Mouse (Mus musculus): ENCODE results near the gene Klhl11. TPM values are rescaled to one million over a fixed set of nuclear protein-coding genes. Genes with fewer than 3 reads are reported as not detected.
A peak's percentile ranks its signal among the peaks of the same experiment; 100 is the strongest.

Gene Klhl11
- polyA plus RNA-seq, 1 experiment from 2014 or later, result 10.2 TPM

- no peak overlapping the region for H3K27ac ChIP-seq (replicated peaks)
- H3K27me3 ChIP-seq, result no peaks in the 10 kb centered on the region
- H3K4me1 ChIP-seq (replicated peaks), result 0 out of 2 replicates have a peak, but pooled peaks cover 6% of the 10 kb centered on the region
- H3K9me3 ChIP-seq, result no peaks in the 10 kb centered on the region
- H3K4me3 ChIP-seq, result no peak overlapping the region
- ATAC-seq (ENCODE audit: low read depth), result no peak
- WGBS, result 89% methylated on average over 3 of the region's 3 CpGs
- no peak overlapping the region for H3K4me2 ChIP-seq
- H3K9ac ChIP-seq, result no peak overlapping the region
- H3K36me3 ChIP-seq, result peaks cover 30% of the 10 kb centered on the region
Observed at GRCm38 (mm10) chr11:100426820-100427219, 45.7 kb downstream of the Klhl11 start.

- Histone ChIP-seq H3K9ac (no peak overlapping the region), H3K27me3 (no peaks in the 10 kb centered on the region), H3K4me3 (no peak overlapping the region), H3K9me3 (no peaks in the 10 kb centered on the region), H3K4me1 (replicated peaks) (0 out of 2 replicates have a peak, but pooled peaks cover 6% of the 10 kb centered on the region), H3K36me3 (peaks cover 21% of the 10 kb centered on the region), H3K4me2 (no peak overlapping the region), H3K27ac (replicated peaks) (no peak overlapping the region)
- 31% methylated on average over 7 of the region's 7 CpGs for WGBS
- no peak for ATAC-seq (ENCODE audit: low read depth)
Observed at GRCm38 (mm10) chr11:100425851-100426250, 46.7 kb downstream of the Klhl11 start.

- WGBS, result 90% methylated on average over 7 of the region's 7 CpGs
- H3K9ac ChIP-seq, result no peak overlapping the region
- H3K4me1 ChIP-seq (replicated peaks), result 0 out of 2 replicates have a peak, but pooled peaks cover 3% of the 10 kb centered on the region
- no peak overlapping the region for H3K4me3 ChIP-seq
- ATAC-seq (ENCODE audit: low read depth), result no peak
- H3K4me2 ChIP-seq, result no peak overlapping the region
- H3K27ac ChIP-seq (replicated peaks), result no peak overlapping the region
- no peaks in the 10 kb centered on the region for H3K27me3 ChIP-seq
- peaks cover 5% of the 10 kb centered on the region; the same call in 1 of the 2 replicates for H3K36me3 ChIP-seq
- H3K9me3 ChIP-seq, result no peaks in the 10 kb centered on the region
Observed at GRCm38 (mm10) chr11:100423836-100424235, 48.7 kb downstream of the Klhl11 start.

- H3K9ac ChIP-seq, result no peak overlapping the region
- no peaks in the 10 kb centered on the region for H3K4me1 ChIP-seq (replicated peaks)
- no peak overlapping the region for H3K4me2 ChIP-seq
- H3K9me3 ChIP-seq, result no peaks in the 10 kb centered on the region
- 55% methylated on average over 8 of the region's 8 CpGs for WGBS
- H3K4me3 ChIP-seq, result no peak overlapping the region
- H3K36me3 ChIP-seq, result 0 out of 2 replicates have a peak, but pooled peaks cover 3% of the 10 kb centered on the region
- no peak overlapping the region for H3K27ac ChIP-seq (replicated peaks)
- H3K27me3 ChIP-seq, result peaks cover 5% of the 10 kb centered on the region
- ATAC-seq (ENCODE audit: low read depth), result no peak
Observed at GRCm38 (mm10) chr11:100421537-100421936, 51.0 kb downstream of the Klhl11 start.

- Histone ChIP-seq H3K9ac (peak within 1 kb of the TSS; percentile 79), H3K27me3 (peaks cover 32% of the 10 kb centered on the region), H3K4me2 (peak within 1 kb of the TSS; percentile 65), H3K27ac (replicated peaks) (peak within 1 kb of the TSS; percentile 79), H3K4me3 (peak within 1 kb of the TSS; percentile 63), H3K36me3 (no peaks in the 10 kb centered on the region), H3K4me1 (replicated peaks) (peaks cover 41% of the 10 kb centered on the region), H3K9me3 (no peaks in the 10 kb centered on the region)
- WGBS, result 1% methylated on average over 31 of the region's 31 CpGs
- peak; percentile 41 for ATAC-seq (ENCODE audit: low read depth)
Observed at GRCm38 (mm10) chr11:100414914-100415822, 57.4 kb downstream of the Klhl11 start, which contains the start of gene Fkbp10. Gene Fkbp10 (plus strand): TSS chr11:100415697.

GRCm38 (mm10) chr11:100414021-100414913, 58.3 kb downstream of the Klhl11 start, which contains the start of gene P3h4:
Gene P3h4 (minus strand): TSS chr11:100414836.
- H3K36me3 ChIP-seq, result no peaks in the 10 kb centered on the region

GRCm38 (mm10) chr11:100413541-100413940, 59.0 kb downstream of the Klhl11 start:
- WGBS, result 78% methylated on average over 11 of the region's 11 CpGs
- no peak for ATAC-seq (ENCODE audit: low read depth)
- 0 out of 2 replicates have a peak overlapping the region, but pooled peaks have one; percentile 79 for H3K27ac ChIP-seq (replicated peaks)

More at GRCm38 (mm10) chr11:100414021-100414913, 58.3 kb downstream of the Klhl11 start, which contains the start of gene P3h4:
- Histone ChIP-seq H3K4me2 (peak within 1 kb of the TSS; percentile 65), H3K9ac (peak within 1 kb of the TSS; percentile 79), H3K4me3 (peak within 1 kb of the TSS; percentile 63), H3K27ac (replicated peaks) (peak within 1 kb of the TSS; percentile 79), H3K9me3 (no peaks in the 10 kb centered on the region), H3K27me3 (peaks cover 32% of the 10 kb centered on the region), H3K4me1 (replicated peaks) (peaks cover 41% of the 10 kb centered on the region)
- WGBS, result 1% methylated on average over 93 of the region's 93 CpGs
- peak; percentile 95 for ATAC-seq (ENCODE audit: low read depth)

More at GRCm38 (mm10) chr11:100413541-100413940, 59.0 kb downstream of the Klhl11 start:
- Histone ChIP-seq H3K9me3 (no peaks in the 10 kb centered on the region), H3K4me1 (replicated peaks) (peaks cover 41% of the 10 kb centered on the region), H3K4me2 (peak overlapping the region; percentile 65), H3K4me3 (peak overlapping the region; percentile 63), H3K36me3 (no peaks in the 10 kb centered on the region), H3K9ac (peak overlapping the region; percentile 79), H3K27me3 (peaks cover 32% of the 10 kb centered on the region)

Small RNA genes lying within 50 kb of the gene (microRNA-seq; reads per million reads assigned to microRNA genes)
- not detected for gene Gm27374
- 0.44 reads per million for gene Mir7116

Other genes starting within 250 kb of the Klhl11 start
- not detected in 2 replicates for gene Krt16, start 223.8 kb downstream of the Klhl11 start, polyA plus RNA-seq (2015; fragmentation: Nextera tagmentation; extraction: Ambion mirVana)
- 0.73 and 1.4 TPM in 2 replicates for gene Krt17, start 211.7 kb downstream of the Klhl11 start, polyA plus RNA-seq (2015; fragmentation: Nextera tagmentation; extraction: Ambion mirVana)
- gene Krt42, start 202.9 kb downstream of the Klhl11 start, polyA plus RNA-seq (2015; fragmentation: Nextera tagmentation; extraction: Ambion mirVana), result not detected in 2 replicates
- 1,277 and 1,563 TPM in 2 replicates for gene Eif1, start 152.9 kb downstream of the Klhl11 start, polyA plus RNA-seq (2015; fragmentation: Nextera tagmentation; extraction: Ambion mirVana)
- gene Gast, start 138.3 kb downstream of the Klhl11 start, polyA plus RNA-seq (2015; fragmentation: Nextera tagmentation; extraction: Ambion mirVana), result 0.76 TPM in 1 of 2 replicates, not detected in the other
- gene Hap1, start 116.6 kb downstream of the Klhl11 start, polyA plus RNA-seq (2015; fragmentation: Nextera tagmentation; extraction: Ambion mirVana), result 62.7 and 67.4 TPM in 2 replicates
- 91.6 and 94.4 TPM in 2 replicates for gene Jup, start 75.0 kb downstream of the Klhl11 start, polyA plus RNA-seq (2015; fragmentation: Nextera tagmentation; extraction: Ambion mirVana)
- gene P3h4, start 57.9 kb downstream of the Klhl11 start, polyA plus RNA-seq (2015; fragmentation: Nextera tagmentation; extraction: Ambion mirVana), result 24.6 and 27.6 TPM in 2 replicates
- 33.5 and 37.0 TPM in 2 replicates for gene Fkbp10, start 57.0 kb downstream of the Klhl11 start, polyA plus RNA-seq (2015; fragmentation: Nextera tagmentation; extraction: Ambion mirVana)
- gene Nt5c3b, start 30.9 kb downstream of the Klhl11 start, polyA plus RNA-seq (2015; fragmentation: Nextera tagmentation; extraction: Ambion mirVana), result 99.8 and 110 TPM in 2 replicates
- gene Klhl10, start 30.8 kb downstream of the Klhl11 start, polyA plus RNA-seq (2015; fragmentation: Nextera tagmentation; extraction: Ambion mirVana), result 0.65 and 0.75 TPM in 2 replicates
- 267 and 279 TPM in 2 replicates for gene Acly, start 55.3 kb upstream of the Klhl11 start, polyA plus RNA-seq (2015; fragmentation: Nextera tagmentation; extraction: Ambion mirVana)
- gene Ttc25, start 72.9 kb upstream of the Klhl11 start, polyA plus RNA-seq (2015; fragmentation: Nextera tagmentation; extraction: Ambion mirVana), result 2.4 and 2.7 TPM in 2 replicates
- gene Cnp, start 102.2 kb upstream of the Klhl11 start, polyA plus RNA-seq (2015; fragmentation: Nextera tagmentation; extraction: Ambion mirVana), result 46.0 and 53.2 TPM in 2 replicates
- 109 and 112 TPM in 2 replicates for gene Nkiras2, start 146.5 kb upstream of the Klhl11 start, polyA plus RNA-seq (2015; fragmentation: Nextera tagmentation; extraction: Ambion mirVana)
- gene Dnajc7, start 147.4 kb upstream of the Klhl11 start, polyA plus RNA-seq (2015; fragmentation: Nextera tagmentation; extraction: Ambion mirVana), result 304 and 317 TPM in 2 replicates
- gene Zfp385c, start 219.7 kb upstream of the Klhl11 start, polyA plus RNA-seq (2015; fragmentation: Nextera tagmentation; extraction: Ambion mirVana), result 0.10 and 0.21 TPM in 2 replicates
- 2.1 and 4.1 TPM in 2 replicates for gene Dhx58, start 231.5 kb upstream of the Klhl11 start, polyA plus RNA-seq (2015; fragmentation: Nextera tagmentation; extraction: Ambion mirVana)
- 54.7 TPM in 2 replicates for gene Kat2a, start 239.7 kb upstream of the Klhl11 start, polyA plus RNA-seq (2015; fragmentation: Nextera tagmentation; extraction: Ambion mirVana)
- gene Hspb9, start 241.1 kb upstream of the Klhl11 start, polyA plus RNA-seq (2015; fragmentation: Nextera tagmentation; extraction: Ambion mirVana), result 0.43 TPM in 1 of 2 replicates, not detected in the other

Measured in neural tube, embryonic 13.5 days (tissue).